In the genomic region with DNA sequence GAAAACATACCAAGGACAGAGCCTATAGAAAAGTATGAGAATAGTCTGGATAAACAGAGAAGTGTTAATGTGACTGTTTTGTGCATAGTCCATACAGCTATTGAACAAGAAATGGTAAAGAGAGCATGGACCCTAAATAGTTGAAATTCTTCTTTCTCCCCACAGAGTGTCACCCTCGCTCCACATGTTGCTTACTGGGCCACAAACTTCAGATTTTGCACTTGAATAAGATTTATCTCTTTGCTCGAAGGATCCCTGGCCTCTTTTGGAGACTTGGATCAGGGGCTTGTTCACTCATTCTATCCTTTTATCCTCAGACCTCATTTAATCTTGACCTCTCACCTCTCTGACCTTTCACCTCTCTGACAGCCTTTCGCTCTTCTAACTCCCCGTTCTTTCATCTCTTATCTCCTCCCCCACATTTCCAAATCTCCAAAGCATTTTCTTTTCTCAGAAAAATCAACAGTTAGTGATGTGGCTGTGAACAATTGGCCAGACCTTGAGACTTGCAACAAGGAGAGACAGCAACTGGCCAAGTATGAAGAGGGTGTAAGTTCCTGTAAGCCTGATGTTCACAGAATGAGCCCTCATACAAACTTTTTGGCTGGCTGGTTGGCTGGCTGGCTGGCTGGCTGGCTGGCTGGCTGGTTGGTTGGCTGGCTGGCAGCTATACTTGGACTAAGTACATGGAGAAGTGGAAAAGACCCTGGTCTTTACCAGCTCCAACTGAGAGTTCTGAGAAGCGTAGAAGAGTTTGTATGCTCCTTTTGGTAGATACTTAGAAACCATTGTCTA, we compare ENCODE assay signal across 10 mouse cellular contexts.
DNase-seq lines count a peak whose midpoint lies in the region; ATAC-seq and TF ChIP-seq lines count a peak whose summit lies in the region.
"Had no signal": no experiment of that assay in that cellular context is flagged by ENCODE, and none has a peak within 500 bp of the region (broad histone marks: within the 10 kb centered on the region; RNA-seq: fewer than 3 reads in every experiment).

No protein-coding gene starts in this region.

- intact Hi-C loops in left cerebral cortex, adult 2 months (cut with DNase I): loop anchor here (1.0 to 10.0 kb wide), 3 partner anchors 240 to 1471 kb away; no protein-coding TSS in a partner anchor

- peak; percentile 67; the same call in 1 of the 2 replicates for ATAC-seq in forebrain, postnatal 0 days

- no peak overlapping the region for H3K4me2 ChIP-seq in forebrain, postnatal 0 days (ENCODE audit: low read depth)

- DNase-seq in forebrain, postnatal 0 days: peak; percentile 79
- no peak for DNase-seq in forebrain, embryonic 10.5 days (ENCODE audit: extremely low spot score, low spot score)
- peak; percentile 9 for DNase-seq in ovary, postnatal 36 days (ENCODE audit: low spot score)
- no peak for DNase-seq in ovary, adult 18-20 months (ENCODE audit: low spot score)
- DNase-seq in embryonic facial prominence, embryonic 10.5 days (ENCODE audit: low spot score): peak; percentile 28
- DNase-seq in left cerebral cortex, adult 2 months (ENCODE audit: extremely low spot score in 1 of 2, low spot score in 2 of 2): peak; percentile 28 to 30
- DNase-seq in right cerebral cortex, postnatal 10 days (ENCODE audit: low spot score in 2 of 2): peak; percentile 34 to 70
- no peak for DNase-seq in urinary bladder, adult 2 months (ENCODE audit: low spot score)

- 45% methylated on average over 5 of the region's 5 CpGs for WGBS in forebrain, postnatal 0 days
- WGBS in forebrain, embryonic 10.5 days: 40% methylated on average over 5 of the region's 5 CpGs
- 40% methylated on average over 5 of the region's 5 CpGs for WGBS in embryonic facial prominence, embryonic 10.5 days

- no peaks in the 10 kb centered on the region for H3K36me3 ChIP-seq in forebrain, postnatal 0 days (ENCODE audit: insufficient read depth)
- no peaks in the 10 kb centered on the region for H3K36me3 ChIP-seq in forebrain, embryonic 10.5 days (replicated peaks)
- H3K36me3 ChIP-seq in embryonic facial prominence, embryonic 10.5 days (replicated peaks): no peaks in the 10 kb centered on the region

- H3K4me3 ChIP-seq in forebrain, postnatal 0 days (ENCODE audit: low read depth, low read length): no peak overlapping the region
- no peak overlapping the region for H3K4me3 ChIP-seq in forebrain, embryonic 10.5 days
- H3K4me3 ChIP-seq in embryonic facial prominence, embryonic 10.5 days: no peak overlapping the region
- H3K4me3 ChIP-seq in left cerebral cortex, adult 2 months: no peak overlapping the region
- H3K4me3 ChIP-seq: erythroblast, embryonic 14.5 days had no signal

- no peaks in the 10 kb centered on the region for H3K9me3 ChIP-seq in forebrain, postnatal 0 days (ENCODE audit: low read length)
- no peaks in the 10 kb centered on the region for H3K9me3 ChIP-seq in forebrain, embryonic 10.5 days
- no peaks in the 10 kb centered on the region for H3K9me3 ChIP-seq in embryonic facial prominence, embryonic 10.5 days

- H3K4me1 ChIP-seq in forebrain, postnatal 0 days (ENCODE audit: insufficient read depth): no peaks in the 10 kb centered on the region
- peaks cover 6% of the 10 kb centered on the region for H3K4me1 ChIP-seq in forebrain, embryonic 10.5 days
- H3K4me1 ChIP-seq in embryonic facial prominence, embryonic 10.5 days: peaks cover 7% of the 10 kb centered on the region; the same call in 1 of the 2 replicates

- no peak overlapping the region for H3K9ac ChIP-seq in forebrain, postnatal 0 days
- H3K9ac ChIP-seq: liver, embryonic 14.5 days had no signal

- peak; percentile 83 for TF ChIP-seq CTCF in forebrain, postnatal 0 days (IDR thresholded peaks at IDR 0.05; ENCODE audit: low read depth)
- TF ChIP-seq CTCF in left cerebral cortex, adult 2 months (IDR thresholded peaks at IDR 0.05): peak; percentile 77

- H3K27ac ChIP-seq in forebrain, postnatal 0 days (ENCODE audit: low read depth, low read length): no peak overlapping the region
- no peak overlapping the region for H3K27ac ChIP-seq in forebrain, embryonic 10.5 days
- H3K27ac ChIP-seq in embryonic facial prominence, embryonic 10.5 days (replicated peaks): no peak overlapping the region
- no peak overlapping the region for H3K27ac ChIP-seq in left cerebral cortex, adult 2 months
- H3K27ac ChIP-seq: liver, embryonic 14.5 days had no signal

- no peaks in the 10 kb centered on the region for H3K27me3 ChIP-seq in forebrain, postnatal 0 days (ENCODE audit: insufficient read depth, low read length)
- no peaks in the 10 kb centered on the region for H3K27me3 ChIP-seq in forebrain, embryonic 10.5 days (ENCODE audit: poor library complexity, severe bottlenecking)
- H3K27me3 ChIP-seq in embryonic facial prominence, embryonic 10.5 days (replicated peaks; ENCODE audit: low read depth, poor library complexity, severe bottlenecking): no peaks in the 10 kb centered on the region

Comparison
In these comparisons a context has a peak if more than half of its experiments do, and no peak if none do; other contexts are left out.
1. DNase-seq: peak in forebrain, postnatal 0 days (single experiment), ovary, postnatal 36 days (single experiment), embryonic facial prominence, embryonic 10.5 days (single experiment), left cerebral cortex, adult 2 months (2 of 2) and right cerebral cortex, postnatal 10 days (2 of 2); none in forebrain, embryonic 10.5 days (single experiment), ovary, adult 18-20 months (single experiment) and urinary bladder, adult 2 months (single experiment).